Mouse (Mus musculus) kidney, postnatal 0 days (tissue): ENCODE measurements around the gene Teddm3. TPM values are rescaled to one million over a fixed set of nuclear protein-coding genes. Genes with fewer than 3 reads are reported as not detected.

ENCODE experiments used
- ATAC-seq: fragments of 200-750 bp; cut with Nextera tagmentation; replicated peaks from 2 replicates; pipeline ENCODE4 v1.8.0; 2017; ENCODE audit warnings: low read depth, moderate number of reproducible peaks, moderate TSS enrichment, moderate library complexity; ENCODE audit not compliant: low FRiP score
- DNase-seq: peaks from one replicate; pipeline ENCODE4 v3.0.0-alpha.2; 2016; ENCODE audit warnings: low spot score
- H3K27ac ChIP-seq: fragments of 300-500 bp; sonication (generic); 2 replicates; pipeline ENCODE4 v1.5.1; 2014; ENCODE audit warnings: mild to moderate bottlenecking
- H3K27me3 ChIP-seq: fragments of 300-500 bp; sonication (generic); 2 replicates; pipeline ENCODE4 v1.6.1; 2014; ENCODE audit warnings: low read length, mixed read lengths; ENCODE audit not compliant: insufficient read depth
- H3K36me3 ChIP-seq: fragments of 300-500 bp; sonication (generic); 2 replicates; pipeline ENCODE4 v1.6.1; 2014; ENCODE audit warnings: low read length, mixed read lengths; ENCODE audit not compliant: insufficient read depth
- H3K4me1 ChIP-seq: fragments of 300-500 bp; sonication (generic); replicated peaks from 2 replicates; pipeline ENCODE4 v1.6.1; 2014; ENCODE audit warnings: antibody characterized with exemption, low read length, mixed read lengths; ENCODE audit not compliant: insufficient read depth
- H3K4me2 ChIP-seq: fragments of 300-500 bp; sonication (generic); 2 replicates; pipeline ENCODE4 v1.6.1; 2014; ENCODE audit warnings: mild to moderate bottlenecking, low read length, moderate library complexity, mixed read lengths
- H3K4me3 ChIP-seq: fragments of 300-500 bp; sonication (generic); replicated peaks from 2 replicates; pipeline ENCODE4 v1.5.1; 2014; ENCODE audit warnings: low read depth, low read length
- H3K9ac ChIP-seq: fragments of 300-500 bp; sonication (generic); 2 replicates; pipeline ENCODE4 v1.6.1; 2014; ENCODE audit warnings: low read depth, low read length
- H3K9me3 ChIP-seq: fragments of 300-500 bp; sonication (generic); replicated peaks from 2 replicates; pipeline ENCODE4 v1.6.1; 2016; ENCODE audit warnings: low read length, inconsistent platforms, mixed read lengths
- CTCF ChIP-seq: IDR thresholded peaks from 2 replicates; pipeline ENCODE4 v1.5.1; 2016; ENCODE audit warnings: antibody characterized with exemption, low read depth, mild to moderate bottlenecking, moderate library complexity
- WGBS: fragments of 180-500 bp; shearing (Covaris S2); extraction: QIAGEN DNeasy Blood & Tissue Kit; methylation state at CpG from one replicate; pipeline ENCODE4 v1.1.7; 2014; 5-methylcytosine and 5-hydroxymethylcytosine counted together
- polyA plus RNA-seq: library from polyadenylated mRNA; unstranded; fragments of >200 nt; fragmentation: Nextera tagmentation; extraction: Ambion mirVana; gene quantifications from 2 replicates; pipeline ENCODE4 v1.2.1, GENCODE M21; 2015

Teddm3 gene
- polyA plus RNA-seq, 1 experiment from 2014 or later: not detected

DNA sequence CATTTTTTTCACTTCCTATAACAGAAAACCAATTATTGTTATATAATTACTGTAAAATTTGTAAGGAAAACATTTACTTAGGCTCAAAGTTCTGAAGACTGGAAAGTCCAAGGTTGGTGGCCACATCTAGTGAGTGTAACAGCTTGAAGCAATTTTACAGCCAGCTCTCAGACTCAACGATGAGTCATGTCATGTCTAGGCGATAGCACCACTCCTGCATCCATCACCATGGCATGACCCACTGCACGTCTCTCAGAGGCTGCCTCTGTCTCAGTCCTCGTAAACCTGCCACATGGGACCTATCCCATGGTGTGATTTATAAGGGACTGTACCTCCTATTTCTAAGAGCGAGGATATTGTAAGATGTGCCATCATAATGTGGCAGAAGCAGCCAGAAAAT is 37.7 kb downstream of the Teddm3 start:
- H3K9ac ChIP-seq: no peak overlapping the region
- 47% methylated on average over 5 of the region's 5 CpGs for WGBS
- H3K4me1 ChIP-seq: no peaks in the 10 kb centered on the region
- no peaks in the 10 kb centered on the region for H3K27me3 ChIP-seq
- TF ChIP-seq CTCF: no peak
- no peak overlapping the region for H3K4me3 ChIP-seq
- H3K9me3 ChIP-seq: no peaks in the 10 kb centered on the region
- H3K36me3 ChIP-seq: no peaks in the 10 kb centered on the region
- H3K27ac ChIP-seq: no peak overlapping the region
- no peak for DNase-seq
- no peak for ATAC-seq
- no peak overlapping the region for H3K4me2 ChIP-seq

DNA sequence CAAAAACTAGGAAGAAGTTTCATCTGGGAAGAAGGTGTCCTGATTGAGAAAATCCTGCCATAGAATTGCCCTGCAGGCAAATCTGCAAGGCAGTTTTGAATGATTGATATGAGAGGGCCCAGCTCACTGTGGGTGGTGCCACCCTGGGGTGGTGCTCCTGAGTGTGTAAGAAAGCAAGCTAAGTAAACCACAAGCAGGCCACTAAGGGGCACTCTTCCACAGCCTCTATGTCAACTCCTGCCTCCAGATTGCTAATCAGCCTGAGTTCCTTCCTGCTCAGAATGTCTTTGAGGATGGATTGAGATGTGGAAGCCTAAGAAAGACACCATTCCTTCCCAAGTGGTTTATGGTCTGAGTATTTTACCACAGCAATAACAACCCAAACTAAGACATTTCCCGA is 44.3 kb downstream of the Teddm3 start:
- no peak overlapping the region for H3K4me3 ChIP-seq

More for the DNA sequence above, 44.3 kb downstream of the Teddm3 start:
- DNase-seq (peak; percentile 11), ATAC-seq (no peak)
- peak; percentile 54 for TF ChIP-seq CTCF
- H3K4me2 ChIP-seq: no peak overlapping the region
- no peaks in the 10 kb centered on the region for H3K27me3 ChIP-seq
- no peaks in the 10 kb centered on the region for H3K9me3 ChIP-seq
- no peaks in the 10 kb centered on the region for H3K4me1 ChIP-seq
- WGBS: 56% methylated on average over 1 of the region's 1 CpGs
- H3K9ac ChIP-seq: no peak overlapping the region
- no peaks in the 10 kb centered on the region for H3K36me3 ChIP-seq
- no peak overlapping the region for H3K27ac ChIP-seq

Other genes starting within 250 kb of the Teddm3 start
- gene Ephb3, start 50.8 kb upstream of the Teddm3 start, polyA plus RNA-seq: 12.2 and 13.2 TPM in 2 replicates